Mouse (Mus musculus) kidney, adult 9 months (tissue): ENCODE data around the gene Rcn3.

Experiments
- DNase-seq: peaks from one replicate; pipeline ENCODE4 v3.0.0; 2022

The Rcn3 gene

GRCm38 (mm10) chr7:45046853-45047350 lies 45.1 kb downstream of the Rcn3 start:
- DNase-seq, result no peak

GRCm38 (mm10) chr7:45045741-45046140 lies 46.3 kb downstream of the Rcn3 start:
- DNase-seq, result no peak

- no peak for DNase-seq
Measured at GRCm38 (mm10) chr7:45043307-45043706, 48.7 kb downstream of the Rcn3 start.

DNA sequence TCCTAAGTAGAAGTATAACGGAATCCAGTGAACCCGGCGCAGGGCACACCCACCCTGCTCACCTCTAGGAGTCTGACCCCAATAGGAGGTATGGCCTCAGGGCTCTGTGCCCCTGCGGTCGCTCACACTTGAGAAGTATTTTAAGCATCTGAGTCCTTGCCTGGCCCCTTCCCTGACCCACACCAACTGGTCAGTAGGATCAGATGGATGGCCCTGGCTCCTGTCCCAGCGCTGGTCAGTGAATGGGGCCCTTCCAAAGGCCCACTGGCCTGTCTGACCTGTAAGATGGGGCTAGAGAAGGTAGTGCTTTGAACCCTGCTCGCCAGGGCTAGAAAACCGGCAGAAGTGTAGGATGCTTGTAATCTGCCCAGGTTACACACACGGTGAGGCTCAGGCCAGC lies 51.2 kb downstream of the Rcn3 start:
- DNase-seq, result no peak

DNA sequence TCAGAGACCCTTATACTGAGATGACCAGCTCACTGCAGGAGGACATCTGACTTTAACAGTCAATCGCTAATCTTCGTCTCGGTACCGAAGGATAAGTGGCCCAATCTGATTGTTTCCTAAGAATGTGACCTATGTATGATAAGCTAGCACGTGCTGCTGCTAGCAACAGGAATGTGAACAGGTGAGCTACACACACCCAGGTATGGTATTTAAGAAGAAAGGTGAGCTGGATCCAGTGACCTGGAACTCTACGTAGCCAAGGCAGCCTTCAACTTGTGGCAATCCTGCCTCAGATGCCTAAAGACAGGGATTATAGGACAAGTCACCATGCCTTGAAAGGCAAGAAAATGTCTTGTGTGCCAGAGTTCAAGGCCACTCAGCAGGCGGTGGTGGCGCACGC lies 53.6 kb downstream of the Rcn3 start:
- no peak for DNase-seq

DNA sequence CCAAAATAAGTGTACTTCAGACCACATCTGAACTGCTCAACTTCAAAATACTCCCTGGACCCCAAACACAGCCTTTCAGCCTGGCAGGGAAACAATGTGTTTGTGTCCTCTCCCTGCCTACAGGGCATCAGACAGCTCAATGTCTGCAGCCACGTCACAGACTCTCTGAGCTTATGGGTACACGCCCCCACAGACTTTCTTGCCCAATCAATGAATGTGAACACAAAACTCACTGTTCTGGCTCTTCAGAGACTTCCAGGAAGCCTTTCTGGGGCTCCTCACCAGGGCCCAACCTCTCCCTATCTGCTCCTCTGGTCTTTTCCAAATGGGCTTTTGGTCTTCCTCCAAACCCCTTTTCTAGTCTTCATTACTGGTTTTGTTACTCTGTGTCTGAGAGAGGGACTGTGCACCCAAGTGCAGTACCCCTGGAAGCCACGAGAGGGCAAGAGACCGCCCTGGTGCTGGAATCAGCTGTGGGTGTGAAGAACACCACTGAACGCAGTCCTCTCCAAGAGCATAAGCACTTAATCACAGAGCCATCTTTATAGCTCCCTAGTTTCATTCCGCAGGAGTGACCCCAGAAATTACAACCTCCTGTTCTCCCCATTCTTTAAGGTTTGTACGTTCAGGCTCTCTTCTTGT lies 54.2 kb downstream of the Rcn3 start:
- peak; percentile 73 for DNase-seq

DNA sequence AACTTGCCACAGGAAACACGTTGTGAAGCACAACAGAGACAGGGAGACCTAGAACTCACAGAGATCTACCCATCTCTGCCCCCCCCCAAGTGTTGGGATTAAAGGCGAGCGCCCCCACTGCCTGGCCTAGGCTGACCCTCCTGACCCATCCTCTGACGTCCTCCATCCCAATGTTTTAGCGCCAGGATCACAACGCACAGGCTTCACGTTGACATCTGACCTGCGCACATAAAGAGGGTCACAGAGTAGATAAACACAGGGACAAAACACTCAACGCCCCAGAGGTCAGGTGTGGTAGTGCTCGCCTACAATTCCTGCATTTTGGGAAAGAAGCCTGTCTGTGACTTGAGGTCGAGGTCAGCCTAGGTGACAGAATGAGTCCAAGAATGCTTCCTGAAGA lies 55.3 kb downstream of the Rcn3 start:
- DNase-seq, result no peak

GRCm38 (mm10) chr7:45035631-45036030 lies 56.4 kb downstream of the Rcn3 start:
- no peak for DNase-seq

- no peak for DNase-seq
Measured at GRCm38 (mm10) chr7:45033722-45034359, 58.2 kb downstream of the Rcn3 start.
